Mouse (Mus musculus): Measurements from ENCODE around the gene Bbs9. TPM values are rescaled to one million over a fixed set of nuclear protein-coding genes. Genes with fewer than 3 reads are reported as not detected.
"Not testable (repeated sequence)": the region's sequence is repeated elsewhere in the genome, so short reads cannot be mapped to it uniquely, and the experiment has no call there.

Gene Bbs9
- total and polyA plus RNA-seq, 3 experiments = 6.9 to 9.1 (median 7.8) TPM

DNA sequence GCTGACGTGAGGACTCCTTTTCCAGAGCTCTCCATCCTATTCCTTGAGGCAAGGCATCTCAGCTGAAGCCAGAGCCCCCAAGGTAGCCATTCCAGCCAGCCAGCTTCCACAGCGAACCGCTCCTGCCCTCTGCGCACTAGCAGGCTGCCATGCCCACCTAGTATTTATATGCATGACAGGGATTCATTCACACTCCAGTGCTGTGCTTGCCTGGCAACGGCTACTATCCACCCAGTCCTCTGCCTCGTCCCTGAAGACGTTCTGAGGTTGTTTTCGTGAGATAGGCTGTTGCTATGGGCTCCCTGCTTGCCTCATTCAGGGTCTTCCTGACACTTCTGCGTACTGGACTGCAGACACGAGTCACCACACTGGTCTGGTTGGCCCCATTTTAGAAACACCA, 22.8 kb upstream of the Bbs9 start:
- Histone ChIP-seq H3K9ac (ENCODE audit: insufficient read depth, low read depth) (no peak overlapping the region), H3K79me2 (replicated peaks; ENCODE audit: control insufficient read depth, extremely low read depth, insufficient read depth, poor library complexity, severe bottlenecking) (no peaks in the 10 kb centered on the region), H3K27ac (ENCODE audit: insufficient read depth, low read depth) (no peak overlapping the region), H3K36me3 (replicated peaks in 1 of 2; ENCODE audit: control insufficient read depth in 1 of 2, insufficient read depth in 1 of 2, low read length in 1 of 2) (peaks cover 71 to 93% of the 10 kb centered on the region in 2 experiments), H3K4me1 (ENCODE audit: control insufficient read depth in 1 of 2, insufficient read depth in 2 of 2) (peaks cover 15 to 18% of the 10 kb centered on the region in 2 experiments), H3K4me3 (replicated peaks in 1 of 3; ENCODE audit: low read depth in 2 of 3, low read length in 2 of 3, poor library complexity in 1 of 3) (no peak overlapping the region), H3K9me3 (replicated peaks; ENCODE audit: low read length) (no peaks in the 10 kb centered on the region), H3K4me2 (ENCODE audit: insufficient read depth, low read depth, poor library complexity, severe bottlenecking) (no peak overlapping the region), H3K27me3 (replicated peaks) (no peaks in the 10 kb centered on the region)
- dilution Hi-C loops (cut with MboI; ENCODE audit: extremely low pct_ligation_motif_present, extremely low pct_unique_long_range_greater_than_20kb, low sequenced_read_pairs) (no loop called here), in situ Hi-C loops (cut with MboI; ENCODE audit: low pct_ligation_motif_present, low pct_unique_long_range_greater_than_20kb, low sequenced_read_pairs) (no loop called here)
- DNase-seq (ENCODE audit: extremely low read depth) = no peak
- TF ChIP-seq BHLHE40 (IDR thresholded peaks at IDR 0.05; ENCODE audit: low read depth, low read length) (no peak), ZKSCAN1 (IDR thresholded peaks at IDR 0.05; ENCODE audit: borderline replicate concordance, low read depth, low read length) (no peak), TCF12 (IDR thresholded peaks at IDR 0.05; ENCODE audit: low read depth, low read length) (no peak), NELFE (IDR thresholded peaks at IDR 0.05; ENCODE audit: low read depth, low read length) (no peak), CTCF (conservative IDR thresholded peaks at IDR 0.05 in 1 of 2, IDR thresholded peaks at IDR 0.05 in 1 of 2; ENCODE audit: low read depth in 2 of 2, low read length in 2 of 2) (no peak), PAX5 (IDR thresholded peaks at IDR 0.05; ENCODE audit: low read length) (no peak), KAT2A (IDR thresholded peaks at IDR 0.05; ENCODE audit: insufficient replicate concordance, low read length) (no peak), SMC3 (IDR thresholded peaks at IDR 0.05; ENCODE audit: low read depth, low read length) (no peak)

DNA sequence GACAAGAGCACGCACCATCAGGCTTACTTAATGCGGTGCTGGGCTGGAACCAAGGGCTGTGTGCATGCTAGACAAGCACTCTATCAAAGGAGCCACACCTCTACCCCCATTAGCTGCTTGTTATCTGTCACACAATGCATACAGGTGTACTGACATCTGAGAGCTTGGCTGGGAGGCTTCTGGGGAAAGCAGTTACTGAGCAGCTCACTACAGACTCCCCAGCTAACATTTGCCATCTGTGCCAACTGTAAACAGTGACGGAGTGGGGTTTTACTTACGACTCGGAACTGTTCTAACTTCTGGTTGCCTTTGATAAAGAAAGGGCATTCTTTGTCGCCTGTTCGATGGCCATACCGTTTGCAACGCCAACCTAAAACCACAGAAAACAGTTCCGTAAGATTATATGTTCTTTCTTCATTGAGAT, 22.0 kb upstream of the Bbs9 start:
- Histone ChIP-seq H3K27me3 (replicated peaks) (no peaks in the 10 kb centered on the region), H3K9ac (ENCODE audit: insufficient read depth, low read depth) (no peak overlapping the region), H3K27ac (ENCODE audit: insufficient read depth, low read depth) (no peak overlapping the region), H3K36me3 (replicated peaks in 1 of 2; ENCODE audit: control insufficient read depth in 1 of 2, insufficient read depth in 1 of 2, low read length in 1 of 2) (peaks cover 65 to 88% of the 10 kb centered on the region in 2 experiments), H3K4me2 (ENCODE audit: insufficient read depth, low read depth, poor library complexity, severe bottlenecking) (no peak overlapping the region), H3K4me3 (replicated peaks in 1 of 3; ENCODE audit: low read depth in 2 of 3, low read length in 2 of 3, poor library complexity in 1 of 3) (no peak overlapping the region), H3K79me2 (replicated peaks; ENCODE audit: control insufficient read depth, extremely low read depth, insufficient read depth, poor library complexity, severe bottlenecking) (no peaks in the 10 kb centered on the region), H3K9me3 (replicated peaks; ENCODE audit: low read length) (no peaks in the 10 kb centered on the region), H3K4me1 (ENCODE audit: control insufficient read depth in 1 of 2, insufficient read depth in 2 of 2) (peaks cover 13 to 26% of the 10 kb centered on the region in 2 experiments)
- in situ Hi-C loops (cut with MboI; ENCODE audit: low pct_ligation_motif_present, low pct_unique_long_range_greater_than_20kb, low sequenced_read_pairs) (no loop called here), dilution Hi-C loops (cut with MboI; ENCODE audit: extremely low pct_ligation_motif_present, extremely low pct_unique_long_range_greater_than_20kb, low sequenced_read_pairs) (no loop called here)
- TF ChIP-seq EP300 (IDR thresholded peaks at IDR 0.05; ENCODE audit: low read length) = no peak
- no peak for TF ChIP-seq MYC (IDR thresholded peaks at IDR 0.05; ENCODE audit: low read depth, low read length)
- TF ChIP-seq POLR2A (IDR thresholded peaks at IDR 0.05; ENCODE audit: low read depth, low read length) = no peak
- no peak for TF ChIP-seq IRF4 (IDR thresholded peaks at IDR 0.05; ENCODE audit: low read depth, low read length)
- TF ChIP-seq RCOR1 (conservative IDR thresholded peaks at IDR 0.05; ENCODE audit: low read depth, low read length) = no peak
- TF ChIP-seq ELF1 (IDR thresholded peaks at IDR 0.05; ENCODE audit: low read depth, low read length) = no peak
- no peak for TF ChIP-seq NRF1 (IDR thresholded peaks at IDR 0.05; ENCODE audit: low read depth, low read length)
- no peak for TF ChIP-seq ZKSCAN1 (IDR thresholded peaks at IDR 0.05; ENCODE audit: borderline replicate concordance, low read depth, low read length)
- TF ChIP-seq ETS1 (conservative IDR thresholded peaks at IDR 0.05; ENCODE audit: low read depth, low read length) = no peak
- no peak for TF ChIP-seq CTCF (conservative IDR thresholded peaks at IDR 0.05 in 1 of 2, IDR thresholded peaks at IDR 0.05 in 1 of 2; ENCODE audit: low read depth in 2 of 2, low read length in 2 of 2)
- TF ChIP-seq PAX5 (IDR thresholded peaks at IDR 0.05; ENCODE audit: low read length) = no peak
- TF ChIP-seq USF2 (conservative IDR thresholded peaks at IDR 0.05; ENCODE audit: low read depth, low read length) = no peak
- TF ChIP-seq MAFK (IDR thresholded peaks at IDR 0.05; ENCODE audit: insufficient replicate concordance, low read length) = no peak
- no peak for TF ChIP-seq CHD2 (IDR thresholded peaks at IDR 0.05; ENCODE audit: low read length)
- no peak for TF ChIP-seq SMC3 (IDR thresholded peaks at IDR 0.05; ENCODE audit: low read depth, low read length)
- TF ChIP-seq RAD21 (IDR thresholded peaks at IDR 0.05; ENCODE audit: low read depth, low read length) = no peak
- TF ChIP-seq MAZ (IDR thresholded peaks at IDR 0.05; ENCODE audit: low read depth, low read length) = no peak
- no peak for TF ChIP-seq USF1 (IDR thresholded peaks at IDR 0.05; ENCODE audit: low read depth, low read length)
- DNase-seq (ENCODE audit: extremely low read depth) = no peak

GRCm38 (mm10) chr9:22453990-22454389, 21.5 kb upstream of the Bbs9 start, which contains the start of gene Gm17545:
Gene Gm17545, plus strand, starts transcription at chr9:22454290.
- H3K9me3 ChIP-seq (replicated peaks; ENCODE audit: low read length); DNase-seq (ENCODE audit: extremely low read depth); dilution Hi-C loops (cut with MboI; ENCODE audit: extremely low pct_ligation_motif_present, extremely low pct_unique_long_range_greater_than_20kb, low sequenced_read_pairs); H3K27me3 ChIP-seq (replicated peaks); H3K9ac ChIP-seq (ENCODE audit: insufficient read depth, low read depth); H3K79me2 ChIP-seq (replicated peaks; ENCODE audit: control insufficient read depth, extremely low read depth, insufficient read depth, poor library complexity, severe bottlenecking); in situ Hi-C loops (cut with MboI; ENCODE audit: low pct_ligation_motif_present, low pct_unique_long_range_greater_than_20kb, low sequenced_read_pairs); H3K4me2 ChIP-seq (ENCODE audit: insufficient read depth, low read depth, poor library complexity, severe bottlenecking); H3K27ac ChIP-seq (ENCODE audit: insufficient read depth, low read depth); H3K4me3 ChIP-seq (replicated peaks in 1 of 3; ENCODE audit: low read depth in 2 of 3, low read length in 2 of 3, poor library complexity in 1 of 3): not testable (repeated sequence)
- H3K4me1 ChIP-seq (ENCODE audit: control insufficient read depth in 1 of 2, insufficient read depth in 2 of 2) = peaks cover 8 to 27% of the 10 kb centered on the region in 2 experiments
- peaks cover 61 to 86% of the 10 kb centered on the region in 2 experiments for H3K36me3 ChIP-seq (replicated peaks in 1 of 2; ENCODE audit: control insufficient read depth in 1 of 2, insufficient read depth in 1 of 2, low read length in 1 of 2)
